Mouse (Mus musculus) megakaryocyte-erythroid progenitor cell, adult 5-6 weeks (primary cell): ENCODE measurements around the gene Timm10. TPM values are rescaled to one million over a fixed set of nuclear protein-coding genes. Genes with fewer than 3 reads are reported as not detected.

Source experiments
- ATAC-seq: replicated peaks from 2 replicates; pipeline ENCODE4 v1.8.0; 2016; ENCODE audit warnings: mild to moderate bottlenecking, inconsistent platforms; ENCODE audit not compliant: severe bottlenecking, poor library complexity, low FRiP score, low TSS enrichment
- total RNA-seq, 2 experiments: library from RNA; stranded (forward) in 1 of 2; stranded (reverse) in 1 of 2; fragments of 200-1000, 215-1000 nt in 1 of 2; fragments of >200 nt in 1 of 2; fragmentation: Nextera tagmentation in 1 of 2; gene quantifications; 2 replicates each; pipeline ENCODE4 v1.2.3; 2014 to 2017

The Timm10 gene
- total RNA-seq, 2 experiments from 2014 or later = 88.0 to 91.6 TPM

- no peak for ATAC-seq
These were observed 23.8 kb downstream of the Timm10 start for GRCm38 (mm10) chr2:84850407-84851129.

DNA sequence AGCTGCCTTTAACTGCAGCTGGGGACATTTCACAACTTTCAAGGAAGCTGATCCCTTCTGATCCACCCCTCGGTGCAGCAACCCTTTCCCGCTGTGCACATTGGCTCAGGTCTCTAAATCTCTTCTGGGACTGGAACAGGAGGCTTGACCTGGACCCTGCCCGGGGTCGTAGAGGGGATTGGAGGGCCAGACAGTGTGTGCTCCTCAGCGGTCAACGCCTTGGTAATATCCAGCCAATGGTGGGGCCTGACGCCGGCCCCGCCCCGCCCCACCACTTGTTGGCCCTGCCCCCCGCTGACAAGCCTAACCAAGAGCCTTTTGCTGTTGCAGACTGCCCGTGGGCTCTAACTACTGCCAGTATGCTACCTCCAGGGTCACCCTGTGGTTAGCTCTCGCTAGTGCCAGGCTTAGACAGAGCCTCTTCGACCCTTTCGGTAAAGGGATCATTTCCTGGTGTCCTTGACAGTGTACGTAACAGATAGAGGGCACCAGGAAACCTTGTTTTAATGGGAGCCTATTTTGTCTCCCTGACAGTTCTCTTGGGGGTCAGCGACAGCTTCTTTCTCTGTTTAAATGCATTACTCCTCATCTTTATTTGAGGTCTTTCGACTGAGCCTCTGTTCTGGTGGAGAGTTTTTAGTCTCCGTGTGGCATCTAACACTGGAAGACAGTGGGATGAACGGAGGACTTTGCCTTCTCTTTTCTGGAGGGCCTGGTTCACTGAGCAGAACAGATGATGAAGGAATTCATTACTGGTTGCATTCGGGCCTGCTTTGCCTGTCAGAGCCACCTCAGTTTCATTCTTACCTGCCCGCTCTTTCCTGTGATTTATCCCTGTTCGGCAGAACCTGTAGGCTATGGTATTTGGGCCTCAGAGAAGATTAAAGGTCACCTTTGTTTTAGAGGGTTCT is 24.6 kb downstream of the Timm10 start:
- no peak for ATAC-seq

DNA sequence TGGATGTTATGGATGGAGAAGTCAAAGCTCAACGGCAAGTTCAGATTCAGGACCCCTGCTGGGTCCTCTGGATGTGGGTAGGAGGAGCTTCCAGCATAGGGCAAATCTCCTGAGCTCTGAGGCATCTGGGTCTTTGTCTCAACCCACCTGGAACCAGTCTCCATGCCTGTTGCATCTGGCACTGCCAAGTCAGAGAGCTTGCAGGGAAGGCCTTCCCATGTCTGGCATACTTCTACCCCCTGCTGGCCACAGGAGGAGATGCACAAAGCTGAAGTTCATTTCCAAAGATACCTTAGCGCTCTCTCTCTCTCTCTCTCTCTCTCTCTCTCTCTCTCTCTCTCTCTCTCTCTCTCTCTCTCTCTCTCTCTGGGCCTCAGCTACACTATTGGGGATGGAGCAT is 28.9 kb downstream of the Timm10 start:
- ATAC-seq = peak; percentile 83

DNA sequence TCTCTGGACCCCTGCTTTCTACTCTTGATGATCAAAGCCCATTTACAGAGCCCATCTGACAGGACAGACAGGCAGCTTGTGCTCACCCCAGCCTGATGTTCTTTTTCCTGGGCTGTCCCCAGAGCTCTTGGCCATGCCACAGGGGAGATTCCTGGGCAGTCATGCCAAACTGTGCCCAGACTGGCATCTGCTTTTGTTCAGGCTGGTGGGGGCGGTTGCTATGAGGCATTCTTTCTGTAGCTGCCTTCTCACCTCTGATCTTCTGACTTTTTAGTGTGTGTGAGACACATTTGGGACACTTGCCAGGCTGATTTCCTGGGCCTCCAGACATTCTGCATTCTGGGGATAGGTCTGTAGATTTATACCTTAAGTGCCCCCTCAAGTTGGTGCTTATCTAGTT is 31.8 kb downstream of the Timm10 start:
- no peak for ATAC-seq

DNA sequence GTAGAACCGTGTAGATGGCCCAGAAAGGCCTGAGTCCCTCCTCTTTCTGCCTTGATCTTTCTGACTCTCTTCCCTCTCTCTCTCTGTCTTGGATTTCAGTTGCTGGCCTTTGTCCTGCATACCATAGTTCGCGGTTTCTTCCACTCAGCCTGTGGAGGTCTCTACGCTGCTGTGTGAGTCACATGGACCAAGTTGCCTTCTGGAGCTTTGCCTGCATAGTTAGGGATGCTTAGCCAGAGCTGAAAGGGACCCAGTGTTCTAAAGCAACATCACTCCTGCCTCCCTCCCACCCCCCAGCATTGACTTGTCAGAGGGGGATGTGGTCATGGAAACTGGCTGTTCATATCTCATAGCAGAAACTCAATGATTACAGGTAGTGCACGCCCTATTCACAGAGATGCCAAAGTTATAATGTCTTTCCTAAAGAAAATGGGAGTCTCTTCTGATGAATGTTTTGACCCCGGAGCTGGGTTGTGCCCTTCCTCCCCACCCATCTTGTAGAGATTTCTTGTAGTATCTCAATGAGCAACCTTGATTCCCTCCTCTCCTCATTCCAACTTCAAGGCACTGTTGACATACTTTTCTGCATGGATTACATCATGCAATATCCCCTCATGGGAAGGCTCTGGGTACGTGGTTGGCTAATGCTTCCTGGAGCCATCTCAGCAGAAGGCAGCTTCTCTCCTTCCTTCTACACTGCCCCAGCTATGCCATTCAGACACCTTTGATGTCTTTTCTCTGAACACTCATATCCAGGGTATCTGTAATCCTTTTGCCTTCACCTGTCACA is 33.4 kb downstream of the Timm10 start:
- no peak for ATAC-seq

- ATAC-seq = no peak; the same call in 1 of the 2 replicates
These were observed 34.6 kb downstream of the Timm10 start for GRCm38 (mm10) chr2:84861430-84861829.

GRCm38 (mm10) chr2:84862231-84862630 is 35.4 kb downstream of the Timm10 start:
- ATAC-seq = no peak

DNA sequence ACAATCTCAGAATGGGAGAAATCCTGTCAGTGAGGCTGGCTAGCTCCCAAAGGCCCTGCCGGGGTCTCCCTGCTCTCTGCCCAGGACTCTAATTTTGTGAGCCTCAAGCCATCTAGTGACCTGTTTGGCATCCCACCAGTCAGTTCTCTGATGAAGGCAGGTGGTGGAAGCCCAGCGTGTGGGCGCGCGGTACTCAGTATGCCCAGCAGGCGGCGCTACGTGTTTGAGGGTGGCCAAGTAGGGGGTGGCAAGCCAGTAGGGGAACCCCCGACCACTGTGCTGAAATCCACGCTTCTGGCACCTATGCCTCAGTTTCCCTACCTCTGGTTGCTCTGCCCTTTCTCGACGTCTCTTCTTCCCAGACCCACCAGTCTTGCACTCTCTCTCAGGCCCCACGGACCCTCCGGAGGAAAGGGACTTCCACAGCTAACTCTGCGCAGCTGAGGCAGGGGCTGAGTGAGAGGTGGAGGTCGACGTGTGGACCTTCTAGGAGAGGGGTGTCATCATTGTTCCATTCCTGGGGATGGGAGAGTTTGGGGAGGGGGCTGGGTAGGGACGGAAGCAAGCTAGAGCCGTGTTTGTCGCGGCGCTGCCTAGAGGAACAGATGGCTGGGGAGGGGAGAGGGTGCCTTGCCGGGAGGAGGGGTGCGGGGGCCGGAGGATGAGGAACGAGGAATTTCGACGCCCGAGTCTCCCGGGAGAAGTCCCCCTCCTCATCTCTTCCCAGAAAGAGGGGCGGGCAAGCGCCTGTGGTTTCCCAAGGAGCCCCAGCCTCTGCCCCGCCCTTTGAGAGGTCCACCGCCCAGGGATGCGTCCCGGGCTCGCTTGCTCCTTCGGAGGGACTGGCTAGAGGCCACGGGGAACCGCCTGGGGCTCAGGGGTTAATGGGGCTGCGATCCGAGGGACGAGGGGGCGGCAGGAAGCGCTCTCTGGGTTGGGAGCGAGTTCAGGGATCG is 39.1 kb downstream of the Timm10 start:
- ATAC-seq = peak; percentile 27; the same call in 1 of the 2 replicates

DNA sequence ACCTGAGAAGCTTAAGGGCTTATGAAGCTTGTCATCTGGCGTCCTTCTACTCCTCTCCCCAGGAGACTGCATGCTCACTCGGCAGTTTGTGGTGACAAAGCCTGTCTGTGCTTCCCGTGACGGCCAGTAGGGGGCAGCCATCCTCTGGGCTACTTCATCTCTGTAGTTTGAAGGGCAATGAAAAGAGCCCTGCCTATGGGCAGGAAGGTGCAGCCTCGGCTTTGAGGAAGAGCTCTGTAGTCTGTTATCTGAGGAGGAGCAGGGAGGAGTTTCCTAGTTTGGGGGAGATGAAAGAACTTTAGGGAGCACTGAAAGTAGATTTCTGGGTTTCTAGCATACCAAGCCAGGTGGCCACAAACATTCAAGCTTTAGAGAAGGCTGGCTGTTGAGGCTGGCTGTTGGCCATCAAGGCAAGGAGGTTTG is 41.7 kb downstream of the Timm10 start:
- peak; percentile 68 for ATAC-seq

GRCm38 (mm10) chr2:84868977-84869376 is 42.2 kb downstream of the Timm10 start:
- peak; percentile 9 for ATAC-seq

DNA sequence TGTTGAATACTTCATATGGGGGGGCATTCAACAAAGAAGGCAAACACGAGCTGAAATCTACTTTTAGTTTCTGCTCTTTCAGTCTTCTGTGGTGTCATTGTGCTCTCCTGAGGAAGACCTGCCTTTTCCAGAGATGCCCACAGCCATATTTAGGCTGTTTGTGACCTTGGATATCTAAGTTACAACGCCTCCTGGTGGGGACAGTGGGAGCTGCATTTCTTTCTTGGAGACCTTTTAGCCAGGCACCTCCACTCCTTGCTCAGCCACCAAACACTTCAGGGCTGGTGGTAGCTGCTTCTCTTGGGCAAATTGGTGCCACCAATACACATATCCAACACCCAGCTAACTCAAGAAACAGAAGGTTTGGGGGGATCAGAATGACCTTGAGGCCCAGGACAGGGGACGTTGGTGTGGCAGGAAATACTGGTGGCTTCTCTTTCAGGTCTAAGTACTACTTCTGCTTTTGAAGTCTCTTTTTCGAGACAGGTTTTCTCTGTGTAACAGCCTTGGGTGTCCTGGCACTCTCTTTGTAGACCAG is 43.9 kb downstream of the Timm10 start:
- ATAC-seq = no peak

DNA sequence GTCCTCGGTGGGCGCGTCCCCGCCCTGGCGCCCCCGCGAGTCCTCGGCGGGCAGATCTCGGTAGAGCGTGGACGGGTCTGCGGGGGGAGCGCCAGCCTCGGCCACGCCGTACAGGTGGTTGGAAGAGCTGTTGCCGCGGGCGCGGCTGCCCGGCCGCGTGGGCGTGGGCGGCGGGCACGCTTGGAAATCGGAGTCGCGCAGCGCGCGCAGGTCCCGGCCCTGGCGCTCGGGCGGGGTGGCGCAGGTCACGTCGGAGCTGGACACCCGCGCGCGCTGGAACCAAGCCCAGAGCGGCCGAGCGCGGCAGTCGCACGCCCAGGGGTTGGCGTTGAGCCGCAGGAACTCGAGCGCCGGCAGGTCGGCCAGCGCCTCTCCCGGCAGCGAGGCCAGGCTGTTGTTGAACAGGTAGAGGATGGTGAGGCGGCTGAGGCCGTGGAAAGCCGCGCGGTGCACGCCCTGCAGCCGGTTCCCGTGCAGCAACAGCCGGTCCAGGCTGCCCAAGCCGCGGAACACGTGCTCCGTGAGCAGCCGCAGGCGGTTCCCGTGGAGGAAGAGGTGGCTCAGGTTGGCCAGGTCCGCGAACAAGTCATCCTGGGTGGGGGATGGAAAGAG is 45.4 kb downstream of the Timm10 start:
- 0 out of 2 replicates have a peak, but pooled peaks have one; percentile 6 for ATAC-seq

DNA sequence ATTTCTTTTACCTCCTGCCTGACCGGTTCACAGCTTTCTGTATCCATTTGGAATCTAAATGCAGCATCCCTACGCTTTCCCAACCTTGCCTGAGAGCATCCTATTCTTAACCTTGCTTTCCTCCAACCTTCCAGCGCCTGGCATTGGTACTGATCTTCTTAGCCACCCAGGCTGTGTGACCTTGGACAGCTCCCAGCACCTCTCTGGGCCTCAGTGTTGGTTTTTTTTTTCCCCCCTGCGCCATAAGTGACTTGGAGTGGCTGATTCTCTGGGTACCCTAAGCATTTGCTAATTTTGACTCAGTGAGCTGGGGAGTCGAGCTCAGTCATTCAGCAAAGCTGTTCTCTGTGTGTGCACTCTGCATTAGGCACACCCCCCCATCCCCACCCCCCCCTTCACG is 49.0 kb downstream of the Timm10 start:
- no peak for ATAC-seq

Other genes with a start within 250 kb of the Timm10 start
- 24.2 and 27.2 TPM in 2 replicates for gene Ctnnd1, start 176.2 kb upstream of the Timm10 start, total RNA-seq (2014; fragmentation: Nextera tagmentation)
- gene Ctnnd1, start 176.2 kb upstream of the Timm10 start, total RNA-seq (2017) = 14.9 and 20.1 TPM in 2 replicates
- gene Btbd18, start 167.9 kb upstream of the Timm10 start, total RNA-seq (2014; fragmentation: Nextera tagmentation) = not detected in 2 replicates
- not detected in 2 replicates for gene Btbd18, start 167.9 kb upstream of the Timm10 start, total RNA-seq (2017)
- gene Selenoh, start 156.2 kb upstream of the Timm10 start, total RNA-seq (2014; fragmentation: Nextera tagmentation) = 164 and 169 TPM in 2 replicates
- 70.6 and 79.2 TPM in 2 replicates for gene Selenoh, start 156.2 kb upstream of the Timm10 start, total RNA-seq (2017)
- gene Gm28635, start 149.0 kb upstream of the Timm10 start, total RNA-seq (2014; fragmentation: Nextera tagmentation) = 0.82 TPM in 1 of 2 replicates, not detected in the other
- not detected in 2 replicates for gene Gm28635, start 149.0 kb upstream of the Timm10 start, total RNA-seq (2017)
- gene Med19, start 148.6 kb upstream of the Timm10 start, total RNA-seq (2014; fragmentation: Nextera tagmentation) = 29.3 and 38.1 TPM in 2 replicates
- gene Med19, start 148.6 kb upstream of the Timm10 start, total RNA-seq (2017) = 26.8 and 30.1 TPM in 2 replicates
- gene Tmx2, start 147.9 kb upstream of the Timm10 start, total RNA-seq (2014; fragmentation: Nextera tagmentation) = 31.8 and 37.7 TPM in 2 replicates
- 37.9 and 48.8 TPM in 2 replicates for gene Tmx2, start 147.9 kb upstream of the Timm10 start, total RNA-seq (2017)
- 37.6 and 44.6 TPM in 2 replicates for gene Zdhhc5, start 111.8 kb upstream of the Timm10 start, total RNA-seq (2014; fragmentation: Nextera tagmentation)
- gene Zdhhc5, start 111.8 kb upstream of the Timm10 start, total RNA-seq (2017) = 23.9 and 37.0 TPM in 2 replicates
- 35.4 and 38.0 TPM in 2 replicates for gene Clp1, start 99.6 kb upstream of the Timm10 start, total RNA-seq (2014; fragmentation: Nextera tagmentation)
- gene Clp1, start 99.6 kb upstream of the Timm10 start, total RNA-seq (2017) = 43.8 and 46.5 TPM in 2 replicates
- gene Ypel4, start 92.9 kb upstream of the Timm10 start, total RNA-seq (2014; fragmentation: Nextera tagmentation) = 0.39 and 1.6 TPM in 2 replicates
- 3.7 TPM in 1 of 2 replicates, not detected in the other for gene Ypel4, start 92.9 kb upstream of the Timm10 start, total RNA-seq (2017)
- 0.98 TPM in 1 of 2 replicates, not detected in the other for gene Gm19426, start 83.3 kb upstream of the Timm10 start, total RNA-seq (2014; fragmentation: Nextera tagmentation)
- not detected in 2 replicates for gene Gm19426, start 83.3 kb upstream of the Timm10 start, total RNA-seq (2017)
- gene Serping1, start 51.6 kb upstream of the Timm10 start, total RNA-seq (2014; fragmentation: Nextera tagmentation) = not detected in 2 replicates
- not detected in 2 replicates for gene Serping1, start 51.6 kb upstream of the Timm10 start, total RNA-seq (2017)
- 37.2 and 56.9 TPM in 2 replicates for gene Ube2l6, start 28.2 kb upstream of the Timm10 start, total RNA-seq (2014; fragmentation: Nextera tagmentation)
- 35.3 and 56.3 TPM in 2 replicates for gene Ube2l6, start 28.2 kb upstream of the Timm10 start, total RNA-seq (2017)
- not detected in 2 replicates for gene Smtnl1, start 4.3 kb upstream of the Timm10 start, total RNA-seq (2014; fragmentation: Nextera tagmentation)
- gene Smtnl1, start 4.3 kb upstream of the Timm10 start, total RNA-seq (2017) = not detected in 2 replicates
- gene Slc43a1, start 11.9 kb downstream of the Timm10 start, total RNA-seq (2014; fragmentation: Nextera tagmentation) = 96.3 and 117 TPM in 2 replicates
- gene Slc43a1, start 11.9 kb downstream of the Timm10 start, total RNA-seq (2017) = 40.1 and 70.3 TPM in 2 replicates
- gene Rtn4rl2, start 59.7 kb downstream of the Timm10 start, total RNA-seq (2014; fragmentation: Nextera tagmentation) = not detected in 2 replicates
- not detected in 2 replicates for gene Rtn4rl2, start 59.7 kb downstream of the Timm10 start, total RNA-seq (2017)
- gene Slc43a3, start 109.6 kb downstream of the Timm10 start, total RNA-seq (2014; fragmentation: Nextera tagmentation) = 118 and 137 TPM in 2 replicates
- 65.3 and 108 TPM in 2 replicates for gene Slc43a3, start 109.6 kb downstream of the Timm10 start, total RNA-seq (2017)
- not detected in 2 replicates for gene Prg2, start 153.5 kb downstream of the Timm10 start, total RNA-seq (2014; fragmentation: Nextera tagmentation)
- gene Prg2, start 153.5 kb downstream of the Timm10 start, total RNA-seq (2017) = 0.85 and 3.2 TPM in 2 replicates
- not detected in 2 replicates for gene Prg3, start 161.2 kb downstream of the Timm10 start, total RNA-seq (2014; fragmentation: Nextera tagmentation)
- gene Prg3, start 161.2 kb downstream of the Timm10 start, total RNA-seq (2017) = not detected in 2 replicates
- 245 and 274 TPM in 2 replicates for gene Ssrp1, start 210.2 kb downstream of the Timm10 start, total RNA-seq (2014; fragmentation: Nextera tagmentation)
- gene Ssrp1, start 210.2 kb downstream of the Timm10 start, total RNA-seq (2017) = 432 and 481 TPM in 2 replicates
- 1.1 and 2.0 TPM in 2 replicates for gene P2rx3, start 210.5 kb downstream of the Timm10 start, total RNA-seq (2014; fragmentation: Nextera tagmentation)
- gene P2rx3, start 210.5 kb downstream of the Timm10 start, total RNA-seq (2017) = not detected in 2 replicates
- 0.20 and 1.2 TPM in 2 replicates for gene Tnks1bp1, start 221.0 kb downstream of the Timm10 start, total RNA-seq (2014; fragmentation: Nextera tagmentation)
- 0.69 and 1.0 TPM in 2 replicates for gene Tnks1bp1, start 221.0 kb downstream of the Timm10 start, total RNA-seq (2017)